Mouse (Mus musculus) fat pad, adult 2 months (tissue): ENCODE measurements at regions not wholly inside any gene's neighbourhood (a gene's known extent, or its start where the extent isn't known, plus 50 kb on each side); places are given as distances from the start of the nearest gene placed in this dataset.

Experiments
- DNase-seq: peaks from one replicate; pipeline ENCODE4 v3.0.0-alpha.2; 2011; ENCODE audit warnings: low read depth, low spot score; ENCODE audit errors: extremely low read depth

GRCm38 (mm10) chr1:71909508-71910124, 256.6 kb upstream of the Fn1 start:
- no peak for DNase-seq

DNA sequence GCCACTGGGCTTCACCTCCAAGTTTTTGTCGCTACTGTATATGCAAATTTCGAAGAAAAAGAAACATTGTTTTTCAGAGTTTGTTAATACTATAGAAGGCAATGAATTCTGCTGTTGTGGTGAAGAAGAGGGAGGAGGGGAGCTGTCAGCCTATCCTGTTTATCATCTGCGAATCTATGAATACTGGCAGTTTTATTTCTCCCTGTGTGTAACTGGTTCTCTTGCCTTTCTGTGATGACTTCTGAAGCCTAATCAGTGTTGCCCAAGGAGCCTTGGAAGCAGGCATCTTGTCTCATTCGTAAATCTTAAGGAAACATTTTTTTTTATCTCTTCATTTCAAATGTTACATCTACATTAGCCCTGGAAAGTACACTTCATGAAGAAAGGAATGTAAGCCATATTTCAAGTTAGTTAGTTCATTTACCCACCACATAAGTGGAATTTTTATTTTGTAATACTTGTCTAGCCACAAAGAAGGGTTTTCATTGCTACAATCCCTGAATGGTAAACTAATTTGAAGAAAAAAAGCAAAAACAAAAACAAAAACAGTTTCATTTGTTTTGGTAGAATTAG, 251.5 kb upstream of the Fn1 start:
- no peak for DNase-seq

GRCm38 (mm10) chr1:71900106-71901074, 247.4 kb upstream of the Fn1 start:
- DNase-seq, result no peak

DNA sequence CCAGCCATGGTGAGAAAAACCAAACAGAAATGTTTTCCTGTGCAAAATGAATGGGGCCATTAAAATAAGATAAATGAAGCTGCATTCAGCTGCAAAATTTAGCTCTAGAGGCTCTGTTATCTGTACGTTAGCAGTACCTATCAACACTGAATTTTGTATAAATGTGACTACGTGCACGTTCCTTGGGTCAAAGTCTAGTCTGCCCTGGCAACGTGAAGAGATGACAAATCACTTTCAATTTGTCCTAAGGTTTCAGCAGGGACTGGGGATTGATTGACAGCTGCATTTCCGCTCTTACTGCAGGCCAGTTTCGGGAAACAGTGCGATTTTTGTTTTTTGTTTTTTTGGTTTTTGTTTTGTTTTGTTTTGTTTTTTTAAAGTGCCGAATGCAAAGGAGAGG, 246.1 kb upstream of the Fn1 start:
- no peak for DNase-seq

- no peak for DNase-seq
Measured at GRCm38 (mm10) chr1:71898198-71898597, 245.2 kb upstream of the Fn1 start.

GRCm38 (mm10) chr1:71897464-71898051, 244.6 kb upstream of the Fn1 start:
- no peak for DNase-seq

DNA sequence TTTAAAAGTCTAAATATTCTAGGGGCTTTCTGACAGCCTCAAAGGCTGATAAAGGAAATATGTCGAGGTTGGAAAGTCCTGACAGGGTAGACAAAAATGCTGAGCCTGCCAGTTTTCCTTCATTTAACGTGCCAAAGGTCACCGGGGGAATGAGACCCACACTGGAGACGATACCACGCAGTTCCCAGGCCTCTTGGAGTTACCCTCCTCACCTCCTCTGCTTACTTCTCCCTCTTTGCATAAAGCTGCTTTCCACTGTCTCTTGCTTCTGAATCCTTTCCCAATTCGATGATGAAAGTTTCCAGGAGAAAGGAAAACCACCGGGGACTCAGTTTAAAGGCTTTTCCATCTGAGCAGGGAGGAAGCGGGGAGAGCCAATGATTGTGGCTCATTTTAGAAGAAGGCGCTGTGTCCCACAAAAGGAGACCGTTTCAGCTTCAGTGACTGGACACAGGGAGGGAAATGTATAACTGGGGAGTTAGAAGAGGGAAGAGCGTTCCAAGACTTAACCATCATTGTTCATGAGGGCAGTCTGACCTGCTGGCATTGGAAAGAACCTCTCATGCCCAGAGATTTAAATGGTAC, 243.2 kb upstream of the Fn1 start:
- DNase-seq, result no peak

DNA sequence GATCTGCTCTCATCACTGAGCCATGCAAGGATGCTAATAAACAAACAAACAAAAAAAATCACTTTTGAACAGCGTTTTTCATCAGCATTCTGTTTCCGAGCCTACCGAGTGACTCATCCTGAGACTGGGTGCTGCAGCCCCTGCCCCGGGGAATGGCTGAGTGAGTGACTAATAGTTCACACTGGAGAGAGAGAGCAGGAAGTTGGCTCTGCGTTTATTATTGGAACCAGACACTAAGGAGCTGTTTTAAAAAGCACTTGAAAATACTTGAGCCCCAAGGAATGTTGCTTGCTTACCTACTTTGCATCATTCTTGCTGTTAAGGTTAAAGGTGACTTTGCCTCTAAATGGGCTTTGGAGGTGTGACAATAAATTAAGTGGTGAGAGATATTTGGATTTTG, 240.6 kb upstream of the Fn1 start:
- no peak for DNase-seq

GRCm38 (mm10) chr1:71887809-71888208, 234.8 kb upstream of the Fn1 start:
- no peak for DNase-seq

DNA sequence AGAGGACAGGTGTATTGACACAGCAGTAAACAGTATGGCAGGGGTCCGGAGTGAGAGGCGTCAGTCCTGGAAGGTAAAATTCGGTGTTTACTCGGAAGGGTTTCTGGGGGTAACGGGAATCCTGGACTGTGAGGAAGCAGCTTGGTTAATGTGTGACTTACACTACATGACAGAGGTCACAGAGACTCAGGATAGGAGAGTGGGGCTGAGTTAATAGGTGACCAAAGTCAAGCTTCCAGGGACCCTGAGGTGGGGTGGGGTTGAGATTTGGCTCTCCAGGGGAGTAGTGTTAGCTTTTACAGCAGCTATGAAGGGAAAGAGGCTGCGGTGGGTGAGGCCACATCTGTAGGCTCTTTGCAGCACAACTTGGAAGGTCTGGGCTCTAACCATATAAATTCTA, 233.9 kb upstream of the Fn1 start:
- no peak for DNase-seq

DNA sequence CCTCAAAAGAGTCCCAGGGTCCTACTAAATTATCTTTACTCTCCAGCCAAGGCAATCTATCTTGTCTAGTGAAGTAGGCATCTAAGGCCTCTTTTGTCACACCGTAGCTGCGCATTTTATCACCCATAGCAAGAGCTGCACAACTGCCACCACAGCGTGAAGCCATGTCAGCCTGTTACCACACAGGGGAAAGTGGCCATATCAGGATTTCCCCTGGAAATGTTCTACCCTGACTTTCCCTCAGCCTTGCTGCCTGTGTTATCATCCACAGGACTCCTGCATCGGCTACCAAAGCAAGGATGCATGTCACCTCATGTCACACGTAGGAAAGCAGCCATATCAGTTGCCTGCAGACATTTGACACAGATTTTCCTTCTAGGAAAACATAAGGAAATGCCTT, 233.2 kb upstream of the Fn1 start:
- no peak for DNase-seq

- DNase-seq, result no peak
Measured at GRCm38 (mm10) chr1:71881851-71882250, 228.9 kb upstream of the Fn1 start.

- no peak for DNase-seq
Measured at GRCm38 (mm10) chr1:71881191-71881590, 228.2 kb upstream of the Fn1 start.

DNA sequence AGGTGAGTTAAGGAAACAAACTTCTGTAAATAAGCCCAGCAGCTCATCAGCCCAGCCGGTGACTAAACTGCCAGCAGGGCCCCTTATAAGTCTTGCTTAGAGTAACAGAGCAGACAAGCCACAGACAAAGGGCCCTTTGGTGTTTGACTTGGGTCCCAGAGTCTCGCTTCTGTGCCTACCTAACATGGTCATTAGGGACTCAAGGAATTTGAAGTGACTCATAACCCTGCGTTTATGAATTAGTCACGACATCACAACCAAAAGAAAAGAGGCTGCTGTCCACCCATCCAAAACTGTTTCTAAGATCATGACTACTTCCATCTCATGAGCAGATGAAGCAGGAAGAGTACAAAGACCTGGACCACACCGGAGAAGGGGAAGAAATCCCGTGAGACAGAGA, 227.5 kb upstream of the Fn1 start:
- DNase-seq, result no peak

DNA sequence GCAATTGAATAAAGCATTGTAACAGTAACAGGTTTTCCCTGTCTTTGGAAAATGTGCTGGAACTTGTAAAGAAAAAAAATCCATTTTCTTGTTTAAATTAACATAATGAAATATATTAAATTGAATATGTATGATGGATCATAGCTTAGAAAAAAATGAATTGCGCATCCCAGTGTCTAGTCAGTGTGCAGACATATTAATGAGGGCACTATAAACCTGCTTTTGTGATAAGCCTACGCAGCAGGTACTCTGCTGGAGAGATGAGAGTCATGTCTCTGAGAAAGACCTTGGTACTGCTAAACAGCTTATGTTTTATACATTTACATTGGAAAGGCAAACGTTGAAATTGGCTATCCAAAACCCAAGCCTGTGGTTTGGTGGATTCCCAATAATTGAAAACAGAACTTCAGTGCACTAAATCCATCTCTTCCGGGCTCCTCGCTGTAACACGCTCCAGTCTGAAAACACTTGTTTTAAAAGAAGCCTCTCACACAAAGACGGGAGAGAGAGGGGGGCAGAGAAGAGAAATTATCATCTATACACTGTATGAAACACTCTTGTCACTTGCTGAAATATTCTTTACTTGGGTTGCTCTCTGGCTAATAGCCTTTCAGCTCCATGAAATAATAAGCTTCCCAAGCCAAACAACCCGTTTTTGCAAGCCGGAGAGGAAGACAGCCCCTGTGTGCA, 223.9 kb upstream of the Fn1 start:
- DNase-seq, result no peak

DNA sequence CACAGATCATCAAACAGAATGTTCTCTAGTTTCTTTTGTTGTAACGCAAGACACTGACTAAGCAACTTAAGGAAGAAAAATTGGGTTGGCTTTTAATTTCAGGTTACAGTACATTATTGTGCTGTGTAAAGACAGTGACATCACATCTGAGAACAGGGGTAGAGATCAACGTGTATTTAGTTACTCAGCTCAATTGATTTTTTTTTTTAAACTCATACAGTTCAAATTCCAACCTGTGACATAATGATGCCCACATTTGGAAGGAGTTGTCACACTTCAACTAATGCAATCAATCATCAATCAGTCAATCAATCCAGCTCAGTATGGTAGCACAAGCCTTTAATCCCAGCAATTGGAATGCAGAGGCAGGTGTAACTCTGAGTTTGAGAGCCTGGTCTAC, 221.0 kb upstream of the Fn1 start:
- no peak for DNase-seq

GRCm38 (mm10) chr1:71865670-71866069, 212.7 kb upstream of the Fn1 start:
- DNase-seq, result no peak

GRCm38 (mm10) chr1:71864749-71865148, 211.7 kb upstream of the Fn1 start:
- DNase-seq, result no peak

- DNase-seq, result no peak
Measured at GRCm38 (mm10) chr1:71853212-71853611, 200.2 kb upstream of the Fn1 start.

- DNase-seq, result no peak
Measured at GRCm38 (mm10) chr1:71851268-71851667, 198.3 kb upstream of the Fn1 start.

DNA sequence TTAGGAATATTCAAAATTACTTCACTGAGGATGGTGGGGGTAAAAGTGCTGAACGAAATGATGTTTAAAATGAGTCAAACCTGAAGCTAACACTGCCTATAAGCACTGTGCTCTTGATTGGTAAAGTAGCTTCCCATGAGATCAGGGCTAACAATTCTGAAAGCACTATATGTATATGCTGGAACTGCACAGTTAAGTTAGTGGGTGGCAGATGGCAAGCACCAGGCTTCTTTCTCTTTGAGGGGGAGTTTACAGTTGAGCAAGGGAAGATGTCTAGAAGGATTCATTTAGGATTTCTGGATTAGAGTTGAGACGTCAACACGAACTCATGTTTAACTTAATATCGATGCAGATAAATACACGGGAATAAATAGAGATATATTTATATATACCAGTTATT, 195.7 kb upstream of the Fn1 start:
- DNase-seq, result no peak
